ENCODE assay signal across 10 mouse cellular contexts in the genomic region with DNA sequence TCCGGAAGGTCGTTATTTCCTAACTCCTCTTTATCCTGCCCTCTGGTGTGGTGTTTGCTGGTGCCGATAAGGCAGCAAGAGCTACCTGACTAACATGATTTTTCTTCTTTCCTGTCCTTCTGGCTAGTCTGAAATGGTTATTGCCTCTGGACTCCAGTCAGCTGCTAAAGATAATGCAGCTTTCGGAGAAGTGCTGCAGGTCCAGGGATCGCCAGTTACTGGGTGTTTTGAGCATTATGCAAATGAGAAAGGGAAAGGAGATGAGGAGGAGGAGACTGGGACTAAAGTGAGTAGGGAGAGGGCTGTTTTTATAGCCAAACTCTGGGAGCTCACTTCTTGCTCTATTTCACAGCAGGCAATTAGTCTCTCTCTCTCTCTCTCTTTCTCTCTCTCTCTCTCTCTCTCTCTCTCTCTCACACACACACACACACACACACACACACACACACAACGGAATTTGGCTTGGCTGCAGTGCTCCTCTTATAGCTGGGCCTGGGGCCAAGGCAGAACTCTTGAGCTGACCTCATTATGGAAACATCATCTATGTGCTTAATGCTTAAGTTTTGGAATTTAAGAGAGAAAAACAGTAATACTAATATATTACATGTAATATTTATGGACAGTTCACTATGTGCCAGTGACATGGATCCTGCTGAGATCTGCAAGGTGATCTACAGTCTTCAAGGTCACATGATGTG.
DNase-seq lines count a peak whose midpoint lies in the region; ATAC-seq lines count a peak whose summit lies in the region.
"Had no signal": no experiment of that assay in that cellular context is flagged by ENCODE, and none has a peak within 500 bp of the region (broad histone marks: within the 10 kb centered on the region; RNA-seq: fewer than 3 reads in every experiment).

No protein-coding gene starts in this region.

- ATAC-seq in limb, embryonic 12.5 days (ENCODE audit: insufficient number of reproducible peaks, insufficient read depth, low FRiP score, low TSS enrichment, low read depth), result no peak
- ATAC-seq in limb, embryonic 13.5 days (ENCODE audit: low FRiP score, low read depth), result peak; percentile 71
- peak; percentile 48 for ATAC-seq in midbrain, embryonic 15.5 days (replicated peaks)

- 0 out of 2 replicates have a peak overlapping the region, but pooled peaks have one; percentile 7 for H3K4me2 ChIP-seq in limb, embryonic 12.5 days
- peak overlapping the region; percentile 37 for H3K4me2 ChIP-seq in limb, embryonic 13.5 days (replicated peaks)
- no peak overlapping the region for H3K4me2 ChIP-seq in midbrain, embryonic 15.5 days

- no peak overlapping the region for H3K9ac ChIP-seq in limb, embryonic 12.5 days (replicated peaks)
- no peak overlapping the region for H3K9ac ChIP-seq in limb, embryonic 13.5 days
- H3K9ac ChIP-seq in midbrain, embryonic 15.5 days, result no peak overlapping the region

- WGBS in heart, embryonic 10.5 days, result 23% methylated on average over 6 of the region's 6 CpGs
- 25% methylated on average over 6 of the region's 6 CpGs for WGBS in limb, embryonic 12.5 days
- WGBS in limb, embryonic 10.5 days, result 39% methylated on average over 6 of the region's 6 CpGs
- 15% methylated on average over 6 of the region's 6 CpGs for WGBS in limb, embryonic 13.5 days
- WGBS in midbrain, embryonic 15.5 days, result 26% methylated on average over 6 of the region's 6 CpGs

- no peak overlapping the region; the same call in 1 of the 2 replicates for H3K4me3 ChIP-seq in heart, embryonic 10.5 days
- H3K4me3 ChIP-seq in limb, embryonic 12.5 days (replicated peaks), result no peak overlapping the region
- no peak overlapping the region for H3K4me3 ChIP-seq in limb, embryonic 10.5 days
- H3K4me3 ChIP-seq in limb, embryonic 13.5 days, result no peak overlapping the region
- no peak overlapping the region for H3K4me3 ChIP-seq in midbrain, embryonic 15.5 days

- peak; percentile 65 for DNase-seq in heart, adult 11 months
- DNase-seq in heart, embryonic 10.5 days (ENCODE audit: low spot score), result no peak
- no peak for DNase-seq in limb, embryonic 10.5 days (ENCODE audit: low spot score)
- no peak for DNase-seq in layer of hippocampus, postnatal 36 days
- DNase-seq in cerebellum, adult 9-10 months, result no peak
- DNase-seq: adrenal gland, postnatal 25 days had no signal

- H3K27ac ChIP-seq in heart, embryonic 10.5 days, result no peak overlapping the region; the same call in 1 of the 2 replicates
- H3K27ac ChIP-seq in limb, embryonic 12.5 days, result no peak overlapping the region
- H3K27ac ChIP-seq in limb, embryonic 10.5 days, result no peak overlapping the region
- peak overlapping the region; percentile 22; the same call in 1 of the 2 replicates for H3K27ac ChIP-seq in limb, embryonic 13.5 days
- 0 out of 2 replicates have a peak overlapping the region, but pooled peaks have one; percentile 10 for H3K27ac ChIP-seq in midbrain, embryonic 15.5 days

- H3K4me1 ChIP-seq in heart, embryonic 10.5 days, result peaks cover 32% of the 10 kb centered on the region
- peaks cover 19% of the 10 kb centered on the region for H3K4me1 ChIP-seq in limb, embryonic 12.5 days (replicated peaks)
- peaks cover 33% of the 10 kb centered on the region for H3K4me1 ChIP-seq in limb, embryonic 10.5 days
- peaks cover 20% of the 10 kb centered on the region for H3K4me1 ChIP-seq in limb, embryonic 13.5 days
- peaks cover 10% of the 10 kb centered on the region for H3K4me1 ChIP-seq in midbrain, embryonic 15.5 days

- H3K9me3 ChIP-seq in heart, embryonic 10.5 days, result no peaks in the 10 kb centered on the region
- no peaks in the 10 kb centered on the region for H3K9me3 ChIP-seq in limb, embryonic 12.5 days
- no peaks in the 10 kb centered on the region for H3K9me3 ChIP-seq in limb, embryonic 10.5 days (replicated peaks)
- H3K9me3 ChIP-seq in limb, embryonic 13.5 days, result no peaks in the 10 kb centered on the region
- H3K9me3 ChIP-seq in midbrain, embryonic 15.5 days, result no peaks in the 10 kb centered on the region

- H3K36me3 ChIP-seq in heart, embryonic 10.5 days, result no peaks in the 10 kb centered on the region
- no peaks in the 10 kb centered on the region for H3K36me3 ChIP-seq in limb, embryonic 12.5 days
- H3K36me3 ChIP-seq in limb, embryonic 10.5 days, result no peaks in the 10 kb centered on the region
- no peaks in the 10 kb centered on the region for H3K36me3 ChIP-seq in limb, embryonic 13.5 days
- no peaks in the 10 kb centered on the region for H3K36me3 ChIP-seq in midbrain, embryonic 15.5 days (replicated peaks)

- H3K27me3 ChIP-seq in heart, embryonic 10.5 days (ENCODE audit: insufficient read depth, poor library complexity, severe bottlenecking), result no peaks in the 10 kb centered on the region
- H3K27me3 ChIP-seq in limb, embryonic 12.5 days, result no peaks in the 10 kb centered on the region
- H3K27me3 ChIP-seq in limb, embryonic 10.5 days (ENCODE audit: low read depth, poor library complexity, severe bottlenecking), result no peaks in the 10 kb centered on the region
- no peaks in the 10 kb centered on the region for H3K27me3 ChIP-seq in limb, embryonic 13.5 days
- no peaks in the 10 kb centered on the region for H3K27me3 ChIP-seq in midbrain, embryonic 15.5 days (replicated peaks)
- H3K27me3 ChIP-seq: CH12.LX had no signal

Comparison
In these comparisons a context has a peak if more than half of its experiments do, and no peak if none do; other contexts are left out.
1. H3K27ac ChIP-seq: peak in limb, embryonic 13.5 days (single experiment) and midbrain, embryonic 15.5 days (single experiment); none in heart, embryonic 10.5 days (single experiment), limb, embryonic 12.5 days (single experiment) and limb, embryonic 10.5 days (single experiment).